Mouse (Mus musculus): Measurements from ENCODE around the gene Rasa4. TPM values are rescaled to one million over a fixed set of nuclear protein-coding genes. Genes with fewer than 3 reads are reported as not detected.
"Not testable (repeated sequence)": the region's sequence is repeated elsewhere in the genome, so short reads cannot be mapped to it uniquely, and the experiment has no call there.

Rasa4 gene
- total RNA-seq, 4 experiments from 2014 or later = 3.9 to 11.5 (median 7.7) TPM

DNA sequence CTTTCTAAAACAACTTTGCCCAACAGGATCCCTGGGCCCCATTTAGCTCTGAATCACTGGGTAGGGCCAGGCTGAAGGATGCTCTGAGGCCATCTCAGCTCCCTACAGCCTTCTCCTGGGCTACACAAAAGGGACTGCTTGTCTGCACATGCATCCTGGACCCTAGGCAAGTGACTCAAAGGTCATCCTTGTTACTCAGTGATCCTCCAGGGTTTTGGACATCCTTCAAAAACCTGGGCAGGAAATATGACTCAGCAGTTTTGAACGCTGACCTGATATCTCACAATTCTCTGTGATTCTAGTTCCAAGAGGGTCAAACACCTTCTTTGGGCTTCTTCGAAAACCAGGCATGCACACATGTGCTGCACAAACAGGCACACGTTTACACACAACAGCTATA is 25.3 kb downstream of the Rasa4 start:
- DNase-seq (ENCODE audit: low spot score in 2 of 2) = no peak

DNA sequence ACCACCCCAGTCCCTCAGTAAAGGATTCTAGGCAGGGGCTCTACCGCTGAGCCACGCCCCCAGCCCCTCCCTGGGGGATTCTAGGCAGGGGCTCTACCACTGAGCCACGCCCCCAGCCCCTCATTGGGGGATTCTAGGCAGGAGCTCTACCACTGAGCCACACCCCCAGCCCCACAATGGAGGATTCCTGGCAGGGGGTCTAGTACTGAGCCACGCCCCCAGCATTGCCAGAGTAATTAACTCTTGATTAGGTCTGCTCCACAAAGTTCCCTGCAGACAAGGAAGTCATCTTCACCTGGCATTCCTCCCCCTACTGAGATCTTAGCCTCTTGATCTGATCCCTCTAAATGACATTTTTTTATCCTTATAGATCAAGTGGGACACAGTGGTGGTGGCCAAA is 29.8 kb downstream of the Rasa4 start:
- not testable (repeated sequence) for DNase-seq (ENCODE audit: low spot score in 2 of 2)

DNA sequence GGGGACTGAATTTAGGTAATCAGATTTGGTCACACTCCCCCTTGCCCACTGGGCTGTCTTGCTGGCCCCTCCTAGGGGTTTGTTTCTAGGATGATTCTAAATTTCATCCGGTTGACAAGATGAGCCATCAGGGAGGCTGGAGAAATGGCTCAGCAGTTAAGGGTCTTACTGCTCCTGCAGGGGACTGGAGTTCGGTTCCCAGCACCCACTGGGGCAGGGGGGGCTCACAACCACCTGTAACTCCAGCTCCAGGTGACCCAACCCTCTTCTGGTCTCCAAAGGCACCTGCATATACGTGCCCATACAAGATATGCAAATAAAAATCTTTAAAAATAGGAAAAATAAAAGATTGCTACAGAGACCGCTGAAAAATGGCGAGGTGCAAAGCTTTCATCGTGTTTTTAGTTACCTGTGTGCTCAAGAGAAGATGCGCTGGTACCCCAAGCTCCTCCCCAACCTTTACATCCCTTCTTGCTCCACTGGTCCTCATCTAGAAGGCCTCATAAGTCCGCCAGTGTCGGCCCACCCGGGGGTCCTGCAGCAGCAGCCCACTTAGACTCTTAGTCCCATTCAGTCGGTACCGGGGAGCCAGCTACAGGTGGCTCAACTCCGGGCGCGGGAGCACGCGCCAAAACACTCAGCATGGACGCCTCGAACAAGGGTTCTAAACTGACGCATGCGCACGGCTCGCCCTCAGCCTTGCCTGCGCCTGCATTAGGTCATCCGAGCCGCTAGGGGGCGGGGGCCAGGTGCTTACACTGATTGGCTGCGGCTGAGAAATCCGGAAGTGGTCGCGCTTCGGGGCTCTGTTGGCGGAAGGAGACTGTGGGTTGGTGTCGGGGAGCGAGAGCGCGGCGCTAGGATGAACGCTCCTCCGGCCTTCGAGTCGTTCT is 32.4 kb downstream of the Rasa4 start, which contains the start of gene Polr2j:
Polr2j (plus strand) TSS at position 741 of the 893 bp plus-strand sequence.
- DNase-seq (ENCODE audit: low spot score in 2 of 2) = peak; percentile 93 to 98

DNA sequence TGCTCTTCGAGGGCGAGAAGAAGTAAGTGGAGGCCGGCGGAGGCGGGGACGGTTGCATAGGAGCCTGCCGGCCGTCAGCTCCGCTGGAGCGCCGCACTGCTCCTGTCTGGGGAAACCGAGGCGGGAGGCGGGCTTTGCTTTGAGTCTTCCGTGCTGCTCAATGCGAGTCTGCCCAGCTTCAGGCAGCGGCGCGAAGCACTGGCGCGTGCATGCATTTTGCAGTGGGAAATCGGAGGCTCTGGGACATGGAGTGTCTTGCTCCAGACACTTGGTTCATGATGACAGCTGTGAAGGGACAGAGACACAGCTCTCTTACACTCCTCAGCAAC is 33.0 kb downstream of the Rasa4 start:
- DNase-seq (ENCODE audit: low spot score in 2 of 2) = no peak

DNA sequence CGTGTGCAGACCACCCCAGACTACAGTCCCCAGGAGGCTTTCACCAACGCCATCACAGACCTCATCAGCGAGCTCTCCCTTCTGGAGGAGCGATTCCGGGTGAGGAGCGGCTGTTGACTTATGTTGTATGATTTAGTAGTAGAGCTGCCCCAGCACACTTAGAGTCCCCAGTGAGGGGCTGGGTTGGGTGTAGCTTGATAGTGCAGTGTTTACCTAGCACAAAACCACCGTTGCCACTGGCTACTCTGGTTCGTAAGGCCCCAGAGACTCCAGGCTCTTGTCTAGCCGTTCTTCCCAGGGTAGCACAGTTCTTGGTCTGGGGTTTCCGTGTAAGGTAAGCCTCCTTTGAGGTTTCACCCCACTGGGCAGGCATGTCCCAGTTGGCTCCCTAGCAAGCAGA is 38.4 kb downstream of the Rasa4 start:
- no peak for DNase-seq (ENCODE audit: low spot score in 2 of 2)

DNA sequence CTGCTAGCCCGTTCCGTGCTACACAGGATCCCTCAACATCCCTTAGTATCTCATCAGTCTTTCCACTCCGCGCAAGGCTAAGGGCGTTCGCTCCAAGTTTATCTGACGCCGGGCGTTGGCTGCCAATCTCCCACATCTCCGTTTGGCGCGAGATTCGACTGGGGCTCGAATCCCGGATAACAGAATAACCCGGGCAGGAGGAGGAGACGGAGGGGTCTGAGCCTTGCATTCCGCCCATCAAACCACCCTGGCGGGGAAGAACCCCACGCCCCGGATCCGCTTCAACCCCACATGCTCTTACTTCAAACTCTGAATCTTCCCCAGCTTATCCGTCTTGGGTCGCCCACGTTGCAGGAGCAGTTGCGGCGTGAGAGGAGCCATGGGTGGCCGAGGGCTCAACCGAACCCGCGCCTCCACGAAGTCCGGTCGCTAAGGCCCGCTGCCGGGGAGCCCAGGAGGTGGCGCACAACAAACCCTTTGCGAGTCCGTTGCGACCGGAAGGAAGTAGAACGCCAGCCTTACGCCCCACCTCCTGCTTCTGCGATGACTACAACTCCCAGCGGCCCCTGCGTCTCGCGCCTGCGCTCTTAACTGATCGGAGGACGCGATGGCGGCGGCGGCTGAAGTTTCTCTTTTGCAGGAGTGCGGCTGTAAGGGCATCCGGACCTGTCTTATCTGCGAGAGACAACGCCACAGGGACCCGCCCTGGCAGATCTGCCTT is 52.0 kb downstream of the Rasa4 start, which contains the start of the genes Lrwd1 and Alkbh4:
Lrwd1 (minus strand) TSS at position 504 of the 721 bp plus-strand sequence.
Alkbh4 (plus strand) TSS at position 576 of the 721 bp plus-strand sequence.
- peak; percentile 93 to 96 for DNase-seq (ENCODE audit: low spot score in 2 of 2)

DNA sequence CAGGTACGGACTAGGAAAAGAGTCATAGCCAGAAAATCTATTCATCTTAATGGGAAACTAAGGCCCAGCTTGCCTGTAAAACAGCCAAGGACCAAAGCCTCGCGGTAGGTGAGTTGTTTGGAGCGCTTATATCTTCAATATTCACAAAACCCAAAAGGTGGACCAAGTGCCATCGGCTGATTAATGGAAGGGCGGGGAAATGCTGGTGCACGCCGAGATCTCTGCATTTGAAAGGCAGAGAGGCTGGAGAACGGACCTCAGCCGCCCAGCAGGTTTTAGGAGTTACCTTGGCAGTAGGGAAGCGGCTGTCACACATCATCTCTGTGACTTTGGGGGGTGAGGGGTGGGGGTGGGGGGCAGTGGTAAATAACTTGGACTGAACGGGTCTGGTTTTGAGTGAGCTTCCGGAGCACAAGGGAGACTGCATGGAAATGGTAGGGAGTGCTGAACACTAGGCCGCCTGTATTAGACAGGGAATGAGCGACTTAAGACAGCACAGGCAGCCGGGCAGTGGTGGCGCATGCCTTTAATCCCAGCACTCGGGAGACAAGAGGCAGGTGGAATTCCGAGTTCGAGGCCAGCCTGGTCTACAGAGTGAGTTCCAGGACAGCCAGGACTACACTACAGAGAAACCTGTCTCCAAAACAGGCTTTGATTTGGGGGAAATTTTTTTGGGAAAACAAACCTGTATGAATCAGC is 52.7 kb downstream of the Rasa4 start:
- DNase-seq (ENCODE audit: low spot score in 2 of 2) = no peak

DNA sequence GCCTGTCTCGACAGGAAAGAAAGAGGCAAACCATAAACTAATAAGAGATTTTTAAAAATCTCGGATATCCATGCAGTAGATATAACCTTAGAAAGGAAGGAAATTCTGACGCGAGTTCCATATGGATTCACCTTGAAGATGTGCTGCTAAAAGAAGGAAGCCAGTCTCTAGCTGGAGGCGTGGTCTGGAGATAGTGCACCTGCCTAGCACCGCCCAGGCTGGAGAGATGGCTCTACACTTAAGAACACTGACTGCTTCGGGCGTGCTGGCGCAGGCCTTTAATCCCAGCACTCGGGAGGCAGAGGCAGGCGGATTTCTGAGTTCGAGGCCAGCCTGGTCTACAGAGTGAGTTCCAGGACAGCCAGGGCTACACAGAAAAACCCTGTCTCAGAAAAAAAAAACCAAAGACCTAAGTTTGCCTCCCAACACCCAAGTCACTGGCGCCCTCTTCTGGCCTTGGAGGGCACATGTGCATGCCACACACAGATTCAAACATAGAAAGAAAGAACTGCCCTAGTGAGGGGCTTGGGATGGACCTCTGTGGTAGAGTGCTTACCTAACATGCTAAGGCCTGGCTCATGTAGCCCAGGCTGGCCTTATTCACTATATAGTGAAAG is 54.0 kb downstream of the Rasa4 start:
- DNase-seq (ENCODE audit: low spot score in 2 of 2) = no peak

DNA sequence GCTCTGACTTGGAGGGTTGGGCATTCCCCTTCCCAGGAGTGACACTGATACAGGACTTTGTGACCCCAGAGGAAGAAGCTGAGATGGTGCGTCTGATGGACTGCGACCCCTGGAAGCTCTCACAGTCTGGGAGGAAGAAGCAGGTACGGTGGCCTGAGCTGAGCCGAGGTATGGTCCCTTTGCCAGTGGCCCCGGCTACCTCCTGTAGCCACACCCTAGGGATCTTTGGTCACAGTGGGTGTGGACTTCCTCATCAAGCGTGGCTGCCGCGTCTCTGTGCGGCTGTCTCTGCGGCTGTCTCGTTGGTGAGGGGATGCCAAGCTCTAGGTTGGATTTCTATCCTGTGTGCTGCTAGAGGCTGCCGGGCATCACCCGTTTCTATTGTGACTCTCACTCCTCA is 55.7 kb downstream of the Rasa4 start:
- no peak for DNase-seq (ENCODE audit: low spot score in 2 of 2)

DNA sequence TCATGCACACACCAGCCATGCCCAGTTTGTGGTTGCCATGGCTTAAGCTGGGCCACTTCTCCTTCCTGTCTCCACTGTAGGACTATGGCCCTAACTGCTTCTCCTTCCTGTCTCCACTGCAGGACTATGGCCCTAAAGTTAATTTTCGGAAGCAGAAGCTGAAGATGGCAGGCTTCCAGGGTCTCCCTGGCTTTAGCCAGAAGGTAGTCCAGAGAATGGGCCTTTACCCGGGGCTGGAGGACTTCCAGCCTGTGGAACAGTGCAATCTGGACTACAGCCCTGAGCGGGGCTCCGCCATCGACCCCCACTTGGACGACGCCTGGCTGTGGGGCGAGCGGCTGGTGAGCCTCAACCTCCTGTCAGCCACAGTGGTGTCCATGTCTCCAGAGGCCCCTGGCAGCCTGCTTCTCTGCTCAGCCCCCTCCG is 56.4 kb downstream of the Rasa4 start:
- no peak for DNase-seq (ENCODE audit: low spot score in 2 of 2)

DNA sequence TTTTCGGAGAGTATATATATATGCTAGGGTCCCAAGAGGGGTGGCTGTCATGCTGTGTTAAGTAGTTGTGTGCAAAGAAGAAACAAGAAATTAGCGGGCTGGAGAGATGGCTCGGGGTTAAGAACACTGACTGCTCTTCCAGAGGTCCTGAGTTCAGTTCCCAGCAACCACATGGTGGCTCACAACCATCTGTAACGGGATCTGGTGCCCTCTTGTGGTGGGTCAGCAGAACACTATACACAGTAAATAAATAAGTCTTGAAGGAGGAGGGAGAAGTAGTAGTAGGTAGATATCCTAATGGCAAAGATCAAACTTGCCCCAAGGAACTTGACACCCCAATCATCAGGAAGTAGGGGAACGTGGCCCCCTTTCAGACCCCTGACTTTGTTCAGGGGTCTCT is 59.0 kb downstream of the Rasa4 start:
- no peak for DNase-seq (ENCODE audit: low spot score in 2 of 2)

DNA sequence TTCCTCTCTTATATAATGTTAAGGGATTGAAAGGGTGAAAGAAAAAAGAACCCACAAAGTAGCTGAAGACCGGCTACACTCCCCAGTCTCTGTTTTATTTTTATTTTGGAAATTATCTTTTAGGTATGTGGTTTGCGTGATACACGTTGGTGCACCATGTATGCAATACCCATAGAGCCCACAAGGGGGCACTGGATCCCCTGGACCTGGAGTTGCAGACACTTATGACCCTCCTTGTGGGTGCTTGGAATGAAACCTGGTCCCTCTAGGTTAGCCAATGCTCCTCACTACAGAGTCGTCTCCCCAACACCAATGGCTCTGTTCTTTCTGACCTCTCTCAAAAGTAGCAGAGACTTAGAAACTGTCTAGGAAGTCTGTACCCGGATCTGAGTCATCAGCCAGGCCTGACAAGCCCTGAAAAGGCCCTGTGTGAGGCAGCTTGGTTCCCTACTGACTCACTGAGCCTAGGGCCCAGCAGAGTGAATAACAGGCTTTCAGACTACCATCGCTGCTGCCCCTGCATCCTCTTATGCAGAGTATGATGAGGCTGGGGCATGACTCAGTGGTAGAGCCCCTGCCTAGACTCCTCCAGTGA is 59.5 kb downstream of the Rasa4 start:
- no peak for DNase-seq (ENCODE audit: low spot score in 2 of 2)

DNA sequence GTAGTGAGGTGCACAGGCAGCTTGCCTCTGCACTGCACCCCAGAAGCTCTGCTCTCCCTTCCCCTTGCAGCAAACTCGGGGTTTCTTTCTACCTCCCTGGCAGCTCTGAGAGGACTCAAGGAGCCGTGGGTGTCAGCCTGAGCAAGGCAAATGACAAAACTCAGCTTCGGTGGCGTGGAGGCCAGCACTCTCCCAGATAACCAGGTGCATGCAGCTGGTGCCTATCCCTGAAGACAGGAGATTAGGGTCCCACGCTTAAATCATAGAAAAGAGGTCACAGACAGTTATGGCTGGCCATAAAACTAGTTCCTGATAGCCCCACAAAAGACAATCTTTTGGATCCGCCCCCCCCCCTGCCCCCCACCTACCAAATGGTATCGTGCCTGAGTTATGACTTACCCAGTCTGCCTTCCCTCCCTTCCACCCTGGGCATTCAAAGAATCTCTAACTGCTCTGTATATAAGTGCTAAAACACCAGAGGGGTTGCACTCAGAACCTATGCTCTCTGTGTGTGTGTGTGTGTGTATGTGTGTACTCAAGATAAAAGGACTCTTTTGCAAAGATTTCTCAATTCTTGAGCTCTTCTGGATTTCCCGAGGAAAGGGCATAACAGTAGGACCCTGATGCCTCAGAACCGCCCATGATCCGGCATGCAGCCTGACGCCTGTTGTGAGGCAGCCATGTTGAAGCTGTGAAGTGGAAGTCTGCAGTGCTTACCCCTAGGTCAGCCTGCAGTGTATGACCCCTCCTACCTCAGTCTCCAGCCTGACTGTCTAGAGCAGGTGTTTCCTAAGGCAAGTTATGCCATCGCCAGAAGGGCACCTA is 61.1 kb downstream of the Rasa4 start:
- DNase-seq (ENCODE audit: low spot score in 2 of 2) = no peak

DNA sequence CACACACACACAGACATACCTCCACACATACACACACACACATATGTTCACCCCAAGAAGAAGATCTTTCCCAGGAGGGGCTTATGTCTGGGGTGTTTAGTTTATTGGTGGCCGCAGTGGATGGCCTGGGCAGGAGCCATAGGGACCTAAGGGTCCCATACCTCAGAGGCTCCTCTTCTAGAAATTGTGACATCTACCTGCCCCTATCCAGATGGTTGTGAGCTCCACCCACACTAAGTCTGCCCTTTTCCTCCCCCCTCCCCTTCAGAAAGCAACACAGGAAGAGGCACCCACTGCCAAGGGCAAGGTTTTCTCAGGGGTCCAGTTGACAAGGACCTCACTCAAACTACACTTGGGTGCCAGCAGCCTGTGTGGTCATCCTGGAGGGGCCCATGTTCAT is 63.2 kb downstream of the Rasa4 start:
- DNase-seq (ENCODE audit: low spot score in 2 of 2) = no peak

DNA sequence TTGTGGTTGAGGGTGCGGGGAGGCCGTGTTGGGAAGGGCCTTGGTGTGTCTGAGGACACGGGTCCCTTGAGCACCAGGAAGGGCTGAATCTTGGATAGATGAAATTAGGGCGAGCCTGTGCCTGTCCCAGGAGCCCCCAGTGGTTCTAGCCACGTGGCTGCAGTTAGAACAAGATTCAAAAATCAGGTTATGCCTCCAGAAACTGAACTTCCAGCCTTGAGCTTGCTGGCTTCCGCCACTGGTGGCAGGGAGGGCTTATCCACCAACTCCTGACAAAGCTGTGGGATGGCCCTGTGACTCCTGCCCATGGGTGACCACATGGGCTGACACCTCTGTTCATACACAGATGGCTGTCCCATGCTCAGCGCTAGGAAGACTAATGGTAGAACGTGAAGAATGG is 64.0 kb downstream of the Rasa4 start:
- no peak for DNase-seq (ENCODE audit: low spot score in 2 of 2)

DNA sequence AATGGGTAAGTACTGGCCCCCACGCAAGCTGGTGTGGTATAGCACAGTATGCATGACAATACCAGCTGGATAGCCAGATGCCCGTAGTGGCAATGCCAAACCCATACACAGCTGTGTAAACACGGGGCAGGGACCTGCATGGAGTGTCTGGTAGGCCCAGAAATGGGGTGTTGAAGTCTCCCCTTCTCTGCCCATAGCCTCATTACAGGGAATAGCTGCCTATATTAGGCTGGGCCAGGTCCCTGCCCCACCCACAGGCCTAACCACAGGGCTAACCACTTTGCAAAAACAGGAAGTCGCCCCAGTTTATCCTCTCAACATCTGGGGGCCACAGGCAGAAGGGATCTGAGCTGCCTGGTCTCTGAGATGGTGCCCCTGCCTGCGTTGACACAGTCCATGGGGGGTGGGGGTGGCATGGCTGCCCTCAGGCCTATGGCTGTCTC is 65.4 kb downstream of the Rasa4 start:
- not testable (repeated sequence) for DNase-seq (ENCODE audit: low spot score in 2 of 2)

DNA sequence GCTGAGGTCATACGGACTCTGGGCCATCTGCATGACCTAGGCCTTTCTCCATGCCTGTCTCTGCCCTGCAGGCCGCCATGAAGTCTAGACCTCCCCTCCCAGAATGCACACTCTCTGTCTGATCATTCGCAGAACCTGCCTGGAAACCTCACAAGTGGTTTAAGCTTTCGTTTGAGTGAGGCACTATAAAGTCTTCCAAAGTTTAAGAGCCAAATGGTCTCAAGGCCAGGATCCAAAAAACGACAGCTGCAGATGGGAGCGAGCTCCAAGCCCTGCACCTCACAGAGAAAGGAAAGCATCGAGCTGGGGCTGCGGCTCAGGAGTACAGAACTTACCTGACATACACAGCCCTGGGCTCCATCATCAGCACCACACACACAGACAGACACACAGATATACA is 68.6 kb downstream of the Rasa4 start:
- DNase-seq (ENCODE audit: low spot score in 2 of 2) = no peak

DNA sequence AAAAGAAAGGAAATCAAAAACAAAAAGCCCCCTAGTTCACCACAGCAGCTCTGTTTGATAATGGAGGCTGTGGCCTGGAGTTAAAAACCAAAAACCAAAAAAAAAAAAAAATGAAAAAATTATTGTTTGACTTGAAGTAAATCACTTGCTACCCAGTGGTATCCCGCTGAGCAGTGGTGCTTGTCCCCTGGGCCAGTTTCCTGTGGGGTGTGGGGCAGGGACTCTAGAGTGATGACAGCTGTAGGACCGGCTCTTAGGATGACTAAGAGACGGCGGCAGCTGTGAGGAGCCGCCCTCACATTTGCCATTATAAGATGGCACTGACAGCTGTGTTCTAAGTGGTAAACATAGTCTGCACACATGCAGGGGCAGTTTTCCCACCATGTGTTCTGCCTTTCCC is 71.7 kb downstream of the Rasa4 start:
- DNase-seq (ENCODE audit: low spot score in 2 of 2) = no peak

DNA sequence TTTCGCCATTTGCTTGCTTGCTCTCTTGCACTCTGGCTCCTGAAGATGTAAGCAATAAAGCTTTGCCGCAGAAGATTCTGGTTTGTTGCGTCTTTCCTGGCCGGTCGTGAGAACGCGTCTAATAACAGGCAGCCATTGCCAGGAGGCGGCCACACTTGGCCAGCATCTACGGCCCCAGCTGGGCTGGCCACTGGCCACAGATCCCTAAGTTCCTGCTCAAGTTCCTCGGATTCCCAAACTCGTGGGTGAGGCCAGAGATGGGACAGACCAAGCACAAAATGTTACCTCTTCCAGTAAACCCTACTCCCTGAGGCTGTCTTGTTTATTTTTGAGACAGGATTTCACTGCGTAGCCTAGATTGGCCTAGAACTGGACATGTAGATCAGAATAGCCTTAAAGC is 76.4 kb downstream of the Rasa4 start:
- not testable (repeated sequence) for DNase-seq (ENCODE audit: low spot score in 2 of 2)

Data from layer of hippocampus, adult 8-10 months (tissue).